Mouse (Mus musculus) thymus, adult 2 months (tissue): ENCODE results near the gene Eloa.

Experiments used
- CTCF ChIP-seq: fragments of 200-500 bp; IDR thresholded peaks from 2 replicates; pipeline ENCODE4 v1.5.1; 2012; ENCODE audit warnings: mild to moderate bottlenecking, control low read depth, low read length, moderate library complexity, borderline replicate concordance; ENCODE audit not compliant: control insufficient read depth, poor library complexity, insufficient read depth; ENCODE audit errors: extremely low read depth
- POLR2A ChIP-seq: fragments of 200-500 bp; IDR thresholded peaks from 2 replicates; pipeline ENCODE4 v1.6.1; 2012; ENCODE audit warnings: mild to moderate bottlenecking, low read length, control low read depth, moderate library complexity; ENCODE audit not compliant: control insufficient read depth, poor library complexity, insufficient read depth; ENCODE audit errors: extremely low read depth

DNA sequence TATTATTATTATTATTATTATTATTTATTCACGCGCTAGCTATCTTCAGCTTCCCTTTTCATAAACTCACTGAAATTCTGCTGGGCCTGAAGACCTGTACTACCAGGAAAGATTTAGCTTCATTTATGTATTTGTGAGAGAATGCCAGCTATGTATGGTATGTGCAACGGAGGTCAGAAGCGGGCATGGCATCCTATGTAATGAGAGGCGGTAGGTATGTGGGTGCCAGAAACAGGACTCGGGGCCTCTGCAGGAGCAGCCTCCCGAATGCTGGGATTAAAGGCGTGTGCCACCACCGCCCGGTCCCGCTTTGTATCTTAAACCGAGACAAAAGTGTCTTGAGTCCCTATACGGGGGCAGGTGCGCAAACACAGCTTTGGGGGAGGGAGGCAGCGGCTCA lies 58.6 kb downstream of the Eloa start:
- TF ChIP-seq POLR2A (no peak), CTCF (peak; percentile 3; the same call in 1 of the 2 replicates)
